Mouse (Mus musculus) hindbrain, embryonic 11.5 days (tissue): ENCODE measurements around the gene B4galnt2. TPM values are rescaled to one million over a fixed set of nuclear protein-coding genes. Genes with fewer than 3 reads are reported as not detected.
A peak's percentile ranks its signal among the peaks of the same experiment; 100 is the strongest.

Experiments
- ATAC-seq: fragments of 200-750 bp; cut with Nextera tagmentation; 2 replicates; pipeline ENCODE4 v1.8.0; 2017; ENCODE audit warnings: mild to moderate bottlenecking, moderate TSS enrichment, moderate library complexity; ENCODE audit not compliant: low FRiP score
- DNase-seq: peaks from one replicate; pipeline ENCODE4 v3.0.0-alpha.2; 2015; ENCODE audit warnings: low spot score
- H3K27ac ChIP-seq: fragments of 300-500 bp; sonication (generic); 2 replicates; pipeline ENCODE4 v1.5.1; 2014; ENCODE audit warnings: mild to moderate bottlenecking, low read depth, low read length
- H3K27me3 ChIP-seq: fragments of 300-500 bp; sonication (generic); 2 replicates; pipeline ENCODE4 v1.6.1; 2014; ENCODE audit warnings: mild to moderate bottlenecking, low read length, moderate library complexity, mixed read lengths; ENCODE audit not compliant: control insufficient read depth, insufficient read depth
- H3K36me3 ChIP-seq: fragments of 300-500 bp; sonication (generic); 2 replicates; pipeline ENCODE4 v1.6.1; 2014; ENCODE audit warnings: mild to moderate bottlenecking, low read length, moderate library complexity, mixed read lengths; ENCODE audit not compliant: control insufficient read depth, insufficient read depth
- H3K4me1 ChIP-seq: fragments of 300-500 bp; sonication (generic); replicated peaks from 2 replicates; pipeline ENCODE4 v1.6.1; 2014; ENCODE audit warnings: low read length, mixed read lengths; ENCODE audit not compliant: control insufficient read depth, insufficient read depth
- H3K4me2 ChIP-seq: fragments of 300-500 bp; sonication (generic); replicated peaks from 2 replicates; pipeline ENCODE4 v1.6.1; 2014; ENCODE audit warnings: mild to moderate bottlenecking, low read depth, low read length
- H3K4me3 ChIP-seq: fragments of 300-500 bp; sonication (generic); 2 replicates; pipeline ENCODE4 v1.5.1; 2014; ENCODE audit warnings: low read depth, low read length
- H3K9ac ChIP-seq: fragments of 300-500 bp; sonication (generic); 2 replicates; pipeline ENCODE4 v1.6.1; 2014; ENCODE audit warnings: low read depth, low read length
- H3K9me3 ChIP-seq: fragments of 300-500 bp; sonication (generic); 2 replicates; pipeline ENCODE4 v1.6.1; 2016; ENCODE audit warnings: low read length; ENCODE audit not compliant: control insufficient read depth
- WGBS: fragments of 180-500 bp; shearing (Covaris S2); extraction: QIAGEN DNeasy Blood & Tissue Kit; methylation state at CpG from one replicate; pipeline ENCODE4 v1.1.7; 2014; 5-methylcytosine and 5-hydroxymethylcytosine counted together
- polyA plus RNA-seq: library from polyadenylated mRNA; unstranded; fragments of >200 nt; fragmentation: Nextera tagmentation; extraction: Ambion mirVana; gene quantifications from 2 replicates; pipeline ENCODE4 v1.2.1, GENCODE M21; 2014

The B4galnt2 gene
- polyA plus RNA-seq, 1 experiment from 2014 or later, result not detected

- 77% methylated on average over 11 of the region's 11 CpGs for WGBS
Measured at GRCm38 (mm10) chr11:95828181-95828964, 86.3 kb downstream of the B4galnt2 start.

GRCm38 (mm10) chr11:95827464-95828085 lies 87.1 kb downstream of the B4galnt2 start:
- 20% methylated on average over 3 of the region's 3 CpGs for WGBS
- peak; percentile 80 for DNase-seq
- Histone ChIP-seq H3K9me3 (no peaks in the 10 kb centered on the region), H3K36me3 (no peaks in the 10 kb centered on the region), H3K4me3 (no peak overlapping the region), H3K9ac (no peak overlapping the region), H3K27me3 (peaks cover 56% of the 10 kb centered on the region), H3K27ac (no peak overlapping the region), H3K4me1 (0 out of 2 replicates have a peak, but pooled peaks cover 2% of the 10 kb centered on the region), H3K4me2 (no peak overlapping the region)
- ATAC-seq, result no peak

More at GRCm38 (mm10) chr11:95828181-95828964, 86.3 kb downstream of the B4galnt2 start:
- no peak overlapping the region for H3K27ac ChIP-seq
- ATAC-seq (no peak), DNase-seq (no peak)
- no peaks in the 10 kb centered on the region for H3K36me3 ChIP-seq
- no peak overlapping the region for H3K4me3 ChIP-seq
- peaks cover 64% of the 10 kb centered on the region for H3K27me3 ChIP-seq
- no peaks in the 10 kb centered on the region for H3K9me3 ChIP-seq
- peaks cover 4% of the 10 kb centered on the region; the same call in 1 of the 2 replicates for H3K4me1 ChIP-seq
- no peak overlapping the region for H3K4me2 ChIP-seq
- H3K9ac ChIP-seq, result no peak overlapping the region

- Histone ChIP-seq H3K4me3 (no peak overlapping the region), H3K4me2 (no peak overlapping the region), H3K27me3 (peaks cover 52% of the 10 kb centered on the region), H3K9me3 (no peaks in the 10 kb centered on the region), H3K4me1 (0 out of 2 replicates have a peak, but pooled peaks cover 2% of the 10 kb centered on the region), H3K9ac (no peak overlapping the region), H3K27ac (no peak overlapping the region), H3K36me3 (no peaks in the 10 kb centered on the region)
- ATAC-seq, result no peak
- WGBS, result 15% methylated on average over 3 of the region's 3 CpGs
- DNase-seq, result no peak
Measured at GRCm38 (mm10) chr11:95827168-95827447, 87.6 kb downstream of the B4galnt2 start.

- no peak for ATAC-seq
Measured at GRCm38 (mm10) chr11:95826317-95827167, 88.1 kb downstream of the B4galnt2 start.

GRCm38 (mm10) chr11:95825625-95826024 lies 89.1 kb downstream of the B4galnt2 start:
- DNase-seq (no peak), ATAC-seq (no peak)
- H3K36me3 ChIP-seq, result no peaks in the 10 kb centered on the region
- no peak overlapping the region for H3K4me2 ChIP-seq
- no peak overlapping the region for H3K27ac ChIP-seq
- H3K4me3 ChIP-seq, result no peak overlapping the region
- no peak overlapping the region for H3K9ac ChIP-seq
- 0 out of 2 replicates have a peak, but pooled peaks cover 2% of the 10 kb centered on the region for H3K4me1 ChIP-seq
- WGBS, result 57% methylated on average over 3 of the region's 3 CpGs
- H3K9me3 ChIP-seq, result no peaks in the 10 kb centered on the region
- peaks cover 37% of the 10 kb centered on the region for H3K27me3 ChIP-seq

More at GRCm38 (mm10) chr11:95826317-95827167, 88.1 kb downstream of the B4galnt2 start:
- Histone ChIP-seq H3K27me3 (peaks cover 46% of the 10 kb centered on the region), H3K4me1 (0 out of 2 replicates have a peak, but pooled peaks cover 2% of the 10 kb centered on the region), H3K9ac (no peak overlapping the region), H3K4me3 (no peak overlapping the region), H3K4me2 (no peak overlapping the region), H3K27ac (no peak overlapping the region), H3K9me3 (no peaks in the 10 kb centered on the region), H3K36me3 (no peaks in the 10 kb centered on the region)
- no peak for DNase-seq
- WGBS, result 60% methylated on average over 6 of the region's 6 CpGs

- H3K9ac ChIP-seq, result peak overlapping the region; percentile 47
- H3K27ac ChIP-seq, result no peak overlapping the region
- 0 out of 2 replicates have a peak, but pooled peaks cover 2% of the 10 kb centered on the region for H3K4me1 ChIP-seq
- peaks cover 29% of the 10 kb centered on the region for H3K27me3 ChIP-seq
- DNase-seq (peak; percentile 36), ATAC-seq (no peak; the same call in 1 of the 2 replicates)
- H3K36me3 ChIP-seq, result no peaks in the 10 kb centered on the region
- WGBS, result 1% methylated on average over 11 of the region's 11 CpGs
- H3K9me3 ChIP-seq, result no peaks in the 10 kb centered on the region
- H3K4me2 ChIP-seq, result peak overlapping the region; percentile 93
- peak overlapping the region; percentile 61 for H3K4me3 ChIP-seq
Measured at GRCm38 (mm10) chr11:95824877-95825243, 89.8 kb downstream of the B4galnt2 start.

- H3K27me3 ChIP-seq, result peaks cover 23% of the 10 kb centered on the region
- peak within 1 kb of the TSS; percentile 93 for H3K4me2 ChIP-seq
- no peaks in the 10 kb centered on the region for H3K9me3 ChIP-seq
- WGBS, result under 1% methylated on average over 64 of the region's 78 CpGs
- H3K36me3 ChIP-seq, result no peaks in the 10 kb centered on the region
- H3K27ac ChIP-seq, result no peak within 1 kb of the TSS
- H3K4me1 ChIP-seq, result 0 out of 2 replicates have a peak, but pooled peaks cover 2% of the 10 kb centered on the region
- peak within 1 kb of the TSS; percentile 61 for H3K4me3 ChIP-seq
- peak within 1 kb of the TSS; percentile 47 for H3K9ac ChIP-seq
- ATAC-seq (peak; percentile 98), DNase-seq (peak; percentile 94)
Measured at GRCm38 (mm10) chr11:95824071-95824876, 90.4 kb downstream of the B4galnt2 start, which contains the start of gene Phospho1. Phospho1 (plus strand) TSS chr11:95824499.

- no peak overlapping the region for H3K4me2 ChIP-seq
- no peak for ATAC-seq
- no peaks in the 10 kb centered on the region for H3K9me3 ChIP-seq
- 0 out of 2 replicates have a peak, but pooled peaks cover 2% of the 10 kb centered on the region for H3K4me1 ChIP-seq
- no peaks in the 10 kb centered on the region for H3K36me3 ChIP-seq
- DNase-seq, result no peak
- peaks cover 8% of the 10 kb centered on the region for H3K27me3 ChIP-seq
- 92% methylated on average over 4 of the region's 4 CpGs for WGBS
- H3K9ac ChIP-seq, result no peak overlapping the region
- no peak overlapping the region for H3K27ac ChIP-seq
- no peak overlapping the region for H3K4me3 ChIP-seq
Measured at GRCm38 (mm10) chr11:95822437-95822836, 92.3 kb downstream of the B4galnt2 start.
